In genomic region chr8:126970579-126971313, GRCm38 (mm10) we compare ENCODE assay signal across 8 mouse cellular contexts. TPM values are rescaled to one million over a fixed set of nuclear protein-coding genes. Genes with fewer than 3 reads are reported as not detected.
DNase-seq lines count a peak whose midpoint lies in the region; ATAC-seq lines count a peak whose summit lies in the region.

Gene Rbm34, minus strand, starts transcription at chr8:126971071.

- peak within 1 kb of the TSS; percentile 95 for H3K4me2 ChIP-seq in intestine, embryonic 14.5 days (ENCODE audit: low read length)

- intact Hi-C loops in left cerebral cortex, postnatal 14 days (cut with DNase I), result loop anchor here (5.0 kb wide), 1 partner anchor 488 kb away; no protein-coding TSS in a partner anchor

- H3K27me3 ChIP-seq in intestine, embryonic 14.5 days (replicated peaks; ENCODE audit: control insufficient read depth, insufficient read depth, low read length), result no peaks in the 10 kb centered on the region

- peaks cover 27% of the 10 kb centered on the region for H3K36me3 ChIP-seq in intestine, embryonic 14.5 days (ENCODE audit: control insufficient read depth, insufficient read depth, low read length)

- H3K27ac ChIP-seq in intestine, embryonic 14.5 days (ENCODE audit: low read depth), result peak within 1 kb of the TSS; percentile 78

- peak within 1 kb of the TSS; percentile 81 for H3K9ac ChIP-seq in intestine, embryonic 14.5 days (ENCODE audit: low read length)

- peaks cover 5% of the 10 kb centered on the region; the same call in 1 of the 2 replicates for H3K4me1 ChIP-seq in intestine, embryonic 14.5 days (replicated peaks; ENCODE audit: control insufficient read depth, insufficient read depth, low read length)

- under 1% methylated on average over 50 of the region's 50 CpGs for WGBS in intestine, embryonic 14.5 days

- peak; percentile 93 for ATAC-seq in intestine, embryonic 14.5 days (replicated peaks; ENCODE audit: low FRiP score, low TSS enrichment, low read depth)

- H3K9me3 ChIP-seq in intestine, embryonic 14.5 days (ENCODE audit: control insufficient read depth, low read length), result no peaks in the 10 kb centered on the region

- peak within 1 kb of the TSS; percentile 90 for H3K4me3 ChIP-seq in intestine, embryonic 14.5 days (ENCODE audit: low read depth, low read length)

- DNase-seq in adrenal gland, adult (ENCODE audit: inconsistent age in 2 of 2, low spot score in 1 of 2), result peak; percentile 93 to 98
- peak; percentile 98 for DNase-seq in embryo, embryonic 10.5 days (ENCODE audit: low spot score)
- DNase-seq in gastrocnemius, postnatal 25 days, result peak; percentile 89
- peak; percentile 99 for DNase-seq in intestine, embryonic 14.5 days (ENCODE audit: low spot score)
- DNase-seq in left cerebral cortex, postnatal 14 days (ENCODE audit: low spot score in 2 of 2), result peak; percentile 94 to 95
- DNase-seq in mesoderm, embryonic 11.5 days (ENCODE audit: low read depth, low spot score), result peak; percentile 97
- DNase-seq in right cerebral cortex, postnatal 36 days (ENCODE audit: low spot score in 2 of 2), result peak; percentile 86 to 91
- peak; percentile 95 for DNase-seq in yolk sac, embryonic 10.5 days (ENCODE audit: low spot score)

RNA-seq across cellular contexts. Expression of gene Rbm34, which starts in this region (rescaled TPM):
- 1 to 10 TPM; 3.7 to 4.3 TPM for total RNA-seq in gastrocnemius, postnatal 25 days (2021)
- 26.5 and 26.6 TPM in 2 replicates for polyA plus RNA-seq in intestine, embryonic 14.5 days (2014; fragmentation: Nextera tagmentation; extraction: Ambion mirVana)
- 10 to 100 TPM; 12.8 to 14.1 TPM for total RNA-seq in left cerebral cortex, postnatal 14 days (2021)

Comparison
In these comparisons a context has a peak if more than half of its experiments do, and no peak if none do; other contexts are left out.
1. Peak in every context shown above with its lines: DNase-seq, ATAC-seq, H3K4me3 ChIP-seq and H3K27ac ChIP-seq.